Mouse (Mus musculus) c-Kit-positive CD71-positive TER-119-positive erythroid progenitor cells, embryonic 14.5 days (primary cell): Measurements from ENCODE around the gene Lrrc2.

ENCODE experiments used
- DNase-seq: peaks from one replicate; pipeline ENCODE4 v3.0.0-alpha.2; 2013; ENCODE audit warnings: low spot score

Gene Lrrc2

DNA sequence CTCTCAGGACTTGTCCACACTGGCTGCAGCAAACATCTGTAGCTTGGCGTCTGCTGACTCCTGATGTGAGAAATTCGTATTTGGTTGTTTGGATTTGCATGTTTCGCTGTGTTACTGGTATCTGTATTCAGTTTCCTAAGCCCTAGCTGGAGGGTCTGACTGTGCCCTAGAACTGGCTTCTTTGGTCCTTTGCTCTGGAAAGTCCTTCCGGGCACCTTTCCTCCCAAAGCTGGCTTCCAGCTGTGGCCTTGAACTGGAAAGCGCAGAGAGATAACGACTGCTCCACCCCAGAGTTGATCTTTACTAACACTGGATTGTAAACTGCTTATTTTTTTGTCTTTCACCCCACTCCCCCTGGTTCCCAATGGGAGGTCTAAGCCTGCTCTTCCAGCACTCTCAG lies 3.4 kb upstream of the Lrrc2 start:
- DNase-seq, result no peak

GRCm38 (mm10) chr9:110948813-110949310 lies 2.5 kb upstream of the Lrrc2 start:
- no peak for DNase-seq

DNA sequence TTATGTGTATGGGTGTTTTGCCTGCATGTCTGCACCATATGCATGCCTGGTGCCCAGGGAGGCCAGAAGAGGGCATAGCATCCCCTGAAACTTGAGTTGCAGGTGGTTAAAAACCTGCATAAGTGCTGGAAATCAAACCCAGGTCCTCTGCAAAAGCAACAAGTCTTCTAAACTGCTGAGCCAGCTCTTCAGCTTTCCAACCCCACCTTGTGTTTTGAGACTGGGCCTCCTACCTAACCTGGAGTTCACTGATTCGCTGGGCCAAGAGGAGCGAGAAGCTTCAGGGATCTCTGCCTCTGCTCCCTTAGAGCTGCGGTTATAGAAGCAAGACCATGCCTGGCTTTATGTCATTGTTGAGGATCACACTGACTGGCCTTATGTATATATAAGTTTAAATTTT lies 1.2 kb upstream of the Lrrc2 start:
- no peak for DNase-seq

GRCm38 (mm10) chr9:110951866-110952265 lies 521 bp downstream of the Lrrc2 start:
- no peak for DNase-seq

- DNase-seq, result no peak
These were observed 1.1 kb downstream of the Lrrc2 start for GRCm38 (mm10) chr9:110952398-110952797.

- DNase-seq, result no peak
These were observed 1.7 kb downstream of the Lrrc2 start for GRCm38 (mm10) chr9:110952931-110953549.

- no peak for DNase-seq
These were observed 2.5 kb downstream of the Lrrc2 start for GRCm38 (mm10) chr9:110953550-110954461.

- no peak for DNase-seq
These were observed 3.5 kb downstream of the Lrrc2 start for GRCm38 (mm10) chr9:110954681-110955445.

- DNase-seq, result no peak
These were observed 4.6 kb downstream of the Lrrc2 start for GRCm38 (mm10) chr9:110955962-110956361.

- no peak for DNase-seq
These were observed 8.3 kb downstream of the Lrrc2 start for GRCm38 (mm10) chr9:110959669-110960068.

GRCm38 (mm10) chr9:110960230-110961149 lies 9.1 kb downstream of the Lrrc2 start:
- no peak for DNase-seq

DNA sequence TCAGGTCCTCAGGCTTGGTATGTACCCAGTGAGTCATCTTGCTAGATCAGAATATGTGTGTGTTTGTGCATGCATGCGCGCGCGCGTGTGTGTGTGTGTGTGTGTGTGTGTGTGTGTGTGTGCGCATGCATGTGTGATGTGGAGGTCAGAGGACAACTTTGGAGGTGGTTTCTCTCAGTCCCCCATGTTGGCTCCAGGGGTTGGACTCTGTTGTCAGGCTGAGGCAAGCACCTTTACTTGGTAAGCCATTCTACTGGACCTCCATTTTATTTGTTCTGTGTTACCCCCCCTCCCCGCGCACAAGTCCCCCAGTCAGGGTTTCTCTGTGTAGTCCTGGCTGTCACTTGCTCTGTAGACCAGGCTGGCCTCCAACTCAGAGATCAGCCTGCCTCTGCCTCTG lies 10.0 kb downstream of the Lrrc2 start:
- no peak for DNase-seq

- DNase-seq, result no peak
These were observed 12.3 kb downstream of the Lrrc2 start for GRCm38 (mm10) chr9:110963566-110964115.

DNA sequence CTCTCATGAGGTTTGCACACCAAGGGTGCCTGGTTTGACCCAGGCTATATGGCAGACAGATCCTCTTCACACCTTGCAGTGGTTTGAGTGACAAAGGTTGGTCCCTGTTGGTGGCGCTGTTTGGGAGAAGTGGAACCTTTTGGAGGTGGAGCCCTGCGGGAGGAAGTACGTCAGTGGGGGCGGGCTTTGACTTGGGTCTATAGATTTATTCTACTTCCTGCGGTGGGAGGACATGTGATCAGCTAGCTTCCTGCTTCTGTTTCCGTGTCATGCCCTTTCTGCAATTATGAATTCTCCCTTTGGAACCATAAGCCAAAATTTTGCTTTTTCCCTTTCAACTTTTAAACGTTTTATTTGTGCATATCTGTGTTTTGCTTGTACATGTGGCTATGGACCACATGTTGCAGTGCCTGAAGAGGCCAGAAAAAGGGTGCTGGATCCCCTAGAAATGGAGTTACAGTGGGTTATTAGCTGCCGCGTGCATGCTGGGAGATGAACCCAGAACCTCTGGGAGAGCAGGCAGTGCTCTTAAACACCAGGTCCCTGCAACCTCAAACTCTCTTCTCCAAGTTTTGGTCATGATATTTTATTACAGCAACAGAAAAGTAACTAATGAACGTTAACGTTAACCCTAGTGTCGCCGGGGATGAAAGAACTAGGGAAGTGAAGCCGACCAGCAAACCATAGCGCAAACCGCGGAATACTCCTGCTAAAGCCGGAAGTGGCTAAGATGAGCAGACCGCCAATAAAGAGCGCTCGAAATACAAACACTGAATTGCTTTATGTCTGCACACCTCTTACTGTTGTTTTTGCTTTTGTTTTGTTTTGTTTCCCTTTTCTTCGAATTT lies 13.9 kb downstream of the Lrrc2 start:
- DNase-seq, result no peak

DNA sequence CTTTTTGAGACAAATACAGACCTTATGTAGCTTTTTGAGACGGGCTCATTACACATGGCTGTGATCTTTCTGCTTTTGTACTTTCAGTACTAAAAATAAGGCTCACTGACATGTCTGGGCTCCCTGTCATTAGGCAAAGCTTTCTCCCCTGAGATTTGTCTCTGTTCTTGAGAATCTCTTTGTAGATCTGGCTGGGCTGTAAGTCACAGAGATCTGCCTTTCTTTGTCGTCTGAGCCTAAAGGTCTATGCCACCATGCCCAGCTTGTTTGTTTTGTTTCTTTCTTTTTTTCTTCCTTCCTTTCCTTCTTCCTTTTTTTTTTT lies 14.5 kb downstream of the Lrrc2 start:
- no peak for DNase-seq

- DNase-seq, result no peak
These were observed 28.1 kb downstream of the Lrrc2 start for GRCm38 (mm10) chr9:110979411-110979810.

GRCm38 (mm10) chr9:110982351-110982750 lies 31.0 kb downstream of the Lrrc2 start:
- no peak for DNase-seq

GRCm38 (mm10) chr9:110984096-110984495 lies 32.8 kb downstream of the Lrrc2 start:
- DNase-seq, result no peak

DNA sequence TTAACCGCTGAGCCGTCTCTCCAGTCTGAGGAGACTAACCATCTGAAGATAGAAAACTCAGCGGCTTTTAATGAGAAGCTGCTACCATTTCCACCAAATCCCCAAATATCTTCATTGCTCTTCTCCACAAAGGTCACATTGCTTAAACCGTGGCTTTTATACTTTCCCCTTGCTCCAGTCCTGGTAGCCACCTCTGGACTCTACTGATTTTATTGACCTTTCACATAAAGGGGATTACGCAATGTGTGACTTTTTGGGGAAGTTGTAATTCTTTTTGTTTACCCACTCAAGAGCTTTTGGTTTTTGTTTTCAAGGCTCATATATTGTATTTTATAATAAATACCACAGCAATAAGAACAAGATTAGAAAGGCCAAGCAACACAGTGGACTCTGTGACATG lies 34.2 kb downstream of the Lrrc2 start:
- no peak for DNase-seq

GRCm38 (mm10) chr9:110985951-110986350 lies 34.6 kb downstream of the Lrrc2 start:
- DNase-seq, result no peak
